Mouse (Mus musculus) right cerebral cortex, postnatal 36 days (tissue): ENCODE measurements around the gene Myl6b.
A peak's percentile ranks its signal among the peaks of the same experiment; 100 is the strongest.
"Not testable (repeated sequence)": the region's sequence is repeated elsewhere in the genome, so short reads cannot be mapped to it uniquely, and the experiment has no call there.

ENCODE experiments used
- DNase-seq, 2 experiments: peaks; one replicate each; pipeline ENCODE4 v3.0.0; 2022; ENCODE audit warnings: low spot score in 2 of 2, mixed read lengths in 1 of 2

Myl6b gene

GRCm38 (mm10) chr10:128493695-128494666, 4.5 kb downstream of the Myl6b start, which contains the start of gene Myl6:
Gene Myl6 (minus strand): TSS chr10:128494145.
- DNase-seq: peak; percentile 97

GRCm38 (mm10) chr10:128493319-128493694, 5.2 kb downstream of the Myl6b start:
- no peak for DNase-seq

- DNase-seq: peak; percentile 47 to 68
These were observed 5.7 kb downstream of the Myl6b start for GRCm38 (mm10) chr10:128492633-128493311.

- not testable (repeated sequence) for DNase-seq
These were observed 6.4 kb downstream of the Myl6b start for GRCm38 (mm10) chr10:128492051-128492450.

GRCm38 (mm10) chr10:128491495-128491894, 7.0 kb downstream of the Myl6b start:
- no peak for DNase-seq

GRCm38 (mm10) chr10:128490912-128491311, 7.6 kb downstream of the Myl6b start:
- no peak for DNase-seq

- DNase-seq: no peak
These were observed 8.3 kb downstream of the Myl6b start for GRCm38 (mm10) chr10:128490232-128490631.

GRCm38 (mm10) chr10:128489785-128490184, 8.7 kb downstream of the Myl6b start:
- no peak for DNase-seq

GRCm38 (mm10) chr10:128489380-128489779, 9.1 kb downstream of the Myl6b start:
- no peak for DNase-seq

- no peak for DNase-seq
These were observed 9.7 kb downstream of the Myl6b start for GRCm38 (mm10) chr10:128488776-128489175.

GRCm38 (mm10) chr10:128487861-128488712, 10.4 kb downstream of the Myl6b start:
- DNase-seq: no peak

GRCm38 (mm10) chr10:128486370-128486769, 12.1 kb downstream of the Myl6b start:
- no peak for DNase-seq

- DNase-seq: no peak
These were observed 24.1 kb downstream of the Myl6b start for GRCm38 (mm10) chr10:128474366-128474765.

- no peak for DNase-seq
These were observed 38.2 kb downstream of the Myl6b start for GRCm38 (mm10) chr10:128460270-128460630.

GRCm38 (mm10) chr10:128459409-128460269, 38.8 kb downstream of the Myl6b start:
- no peak for DNase-seq

- peak; percentile 56 to 57 for DNase-seq
These were observed 39.6 kb downstream of the Myl6b start, which contains the start of gene Smarcc2 for GRCm38 (mm10) chr10:128458719-128459408. Gene Smarcc2 (plus strand): TSS chr10:128459248.

- peak; percentile 84 for DNase-seq
These were observed 40.2 kb downstream of the Myl6b start for GRCm38 (mm10) chr10:128458348-128458718.

GRCm38 (mm10) chr10:128457676-128458075, 40.8 kb downstream of the Myl6b start:
- DNase-seq: no peak

- peak in 1 of 2 experiments; percentile 30 for DNase-seq
These were observed 43.2 kb downstream of the Myl6b start for GRCm38 (mm10) chr10:128455280-128455679.

GRCm38 (mm10) chr10:128454471-128454870, 44.0 kb downstream of the Myl6b start:
- DNase-seq: no peak
